Mouse (Mus musculus) MEL (cell line): ENCODE results near the gene Ttc9. TPM values are rescaled to one million over a fixed set of nuclear protein-coding genes. Genes with fewer than 3 reads are reported as not detected.
A peak's percentile ranks its signal among the peaks of the same experiment; 100 is the strongest.

Experiments
- DNase-seq: peaks from one replicate; pipeline ENCODE4 v3.0.0; 2011; ENCODE audit warnings: low read depth, low spot score
- H3K27ac ChIP-seq: 2 replicates; pipeline ENCODE4 v1.5.1; 2012; ENCODE audit warnings: low read depth, mild to moderate bottlenecking, control low read depth, low read length, moderate library complexity; ENCODE audit not compliant: control insufficient read depth
- H3K27me3 ChIP-seq, 2 experiments: fragments of 150-350 bp in 1 of 2; sonication (generic) in 1 of 2; 2 replicates each; pipeline ENCODE4 v1.6.1; 2012; ENCODE audit warnings: low read length in 2 of 2, mild to moderate bottlenecking in 2 of 2, improper control_type of control experiment in 1 of 2, moderate library complexity in 1 of 2; ENCODE audit not compliant: insufficient read depth in 2 of 2, control insufficient read depth in 1 of 2
- H3K36me3 ChIP-seq, 2 experiments: 2 replicates each; pipeline ENCODE4 v1.6.1; 2012 to 2014; ENCODE audit warnings: low read length in 2 of 2, improper control_type of control experiment in 1 of 2, inconsistent platforms in 1 of 2, mild to moderate bottlenecking in 1 of 2; ENCODE audit not compliant: insufficient read depth in 2 of 2, control insufficient read depth in 1 of 2
- H3K4me1 ChIP-seq, 2 experiments: fragments of 150-350 bp in 1 of 2; sonication (generic) in 1 of 2; 2 replicates each; pipeline ENCODE4 v1.6.1; 2012; ENCODE audit warnings: low read length in 2 of 2, improper control_type of control experiment in 1 of 2, mild to moderate bottlenecking in 1 of 2; ENCODE audit not compliant: insufficient read depth in 2 of 2, control insufficient read depth in 1 of 2
- H3K4me3 ChIP-seq, 2 experiments: fragments of 150-350 bp in 1 of 2; sonication (generic) in 1 of 2; 2 replicates each; pipeline ENCODE4 v1.5.1; 2012; ENCODE audit warnings: low read depth in 2 of 2, low read length in 2 of 2, mild to moderate bottlenecking in 2 of 2, moderate library complexity in 2 of 2, control low read depth in 1 of 2, improper control_type of control experiment in 1 of 2; ENCODE audit not compliant: control insufficient read depth in 1 of 2, insufficient read depth in 1 of 2
- H3K79me2 ChIP-seq: 2 replicates; pipeline ENCODE4 v1.6.1; 2012; ENCODE audit warnings: mild to moderate bottlenecking, low read length, moderate library complexity; ENCODE audit not compliant: control insufficient read depth, poor library complexity, insufficient read depth
- H3K9ac ChIP-seq: 2 replicates; pipeline ENCODE4 v1.6.1; 2012; ENCODE audit warnings: low read depth, mild to moderate bottlenecking, control low read depth, low read length, moderate library complexity; ENCODE audit not compliant: control insufficient read depth, poor library complexity, severe bottlenecking
- H3K9me3 ChIP-seq: fragments of 150-350 bp; sonication (generic); replicated peaks from 2 replicates; pipeline ENCODE4 v1.6.1; 2012; ENCODE audit warnings: mild to moderate bottlenecking, low read length, improper control_type of control experiment, moderate library complexity; ENCODE audit not compliant: insufficient read depth
- CHD1 ChIP-seq: IDR thresholded peaks from 2 replicates; pipeline ENCODE4 v1.6.1; 2012; ENCODE audit warnings: low read depth, mild to moderate bottlenecking, inconsistent platforms, low read length, improper control_type of control experiment
- E2F4 ChIP-seq: IDR thresholded peaks from 2 replicates; pipeline ENCODE4 v1.6.1; 2011; ENCODE audit warnings: low read depth, low read length, improper control_type of control experiment, borderline replicate concordance
- ELF1 ChIP-seq: IDR thresholded peaks from 2 replicates; pipeline ENCODE4 v1.6.1; 2014; ENCODE audit warnings: low read depth, mild to moderate bottlenecking, inconsistent platforms, low read length, improper control_type of control experiment, moderate library complexity
- EP300 ChIP-seq, 2 experiments: IDR thresholded peaks; 2 replicates each; pipeline ENCODE4 v1.6.1; 2011; ENCODE audit warnings: improper control_type of control experiment in 2 of 2, low read length in 2 of 2, low read depth in 1 of 2, mild to moderate bottlenecking in 1 of 2
- ETS1 ChIP-seq: IDR thresholded peaks from 2 replicates; pipeline ENCODE4 v1.6.1; 2012; ENCODE audit warnings: low read depth, mild to moderate bottlenecking, inconsistent platforms, low read length, improper control_type of control experiment, moderate library complexity
- GABPA ChIP-seq: IDR thresholded peaks from 2 replicates; pipeline ENCODE4 v1.6.1; 2012; ENCODE audit warnings: low read depth, mild to moderate bottlenecking, inconsistent platforms, low read length, improper control_type of control experiment, moderate library complexity
- GATA1 ChIP-seq: IDR thresholded peaks from 2 replicates; pipeline ENCODE4 v1.6.1; 2011; ENCODE audit warnings: low read depth, low read length, improper control_type of control experiment
- MAFK ChIP-seq: IDR thresholded peaks from 2 replicates; pipeline ENCODE4 v1.6.1; 2011; ENCODE audit warnings: low read depth, mild to moderate bottlenecking, low read length, improper control_type of control experiment, borderline replicate concordance
- MAZ ChIP-seq: IDR thresholded peaks from 2 replicates; pipeline ENCODE4 v1.6.1; 2012; ENCODE audit warnings: low read depth, mild to moderate bottlenecking, inconsistent platforms, low read length, improper control_type of control experiment
- MXI1 ChIP-seq: IDR thresholded peaks from 2 replicates; pipeline ENCODE4 v1.6.1; 2011; ENCODE audit warnings: mild to moderate bottlenecking, low read depth, low read length, improper control_type of control experiment
- NELFE ChIP-seq: IDR thresholded peaks from 2 replicates; pipeline ENCODE4 v1.6.1; 2011; ENCODE audit warnings: low read depth, low read length, improper control_type of control experiment
- NRF1 ChIP-seq: IDR thresholded peaks from 2 replicates; pipeline ENCODE4 v1.6.1; 2014; ENCODE audit warnings: low read depth, mild to moderate bottlenecking, inconsistent platforms, low read length, improper control_type of control experiment, moderate library complexity; ENCODE audit not compliant: poor library complexity, insufficient read depth, severe bottlenecking
- POLR2A ChIP-seq, 2 experiments: IDR thresholded peaks; 2 replicates each; pipeline ENCODE4 v1.6.1; 2011 to 2012; ENCODE audit warnings: low read length in 2 of 2, mild to moderate bottlenecking in 2 of 2, control low read depth in 1 of 2, improper control_type of control experiment in 1 of 2, low read depth in 1 of 2, moderate library complexity in 1 of 2; ENCODE audit not compliant: control insufficient read depth in 1 of 2, insufficient read depth in 1 of 2, poor library complexity in 1 of 2
- POLR2AphosphoS2 ChIP-seq: IDR thresholded peaks from 2 replicates; pipeline ENCODE4 v1.6.1; 2011; ENCODE audit warnings: low read length, improper control_type of control experiment
- RAD21 ChIP-seq: IDR thresholded peaks from 2 replicates; pipeline ENCODE4 v1.6.1; 2011; ENCODE audit warnings: mild to moderate bottlenecking, low read depth, low read length, improper control_type of control experiment
- SMC3 ChIP-seq: IDR thresholded peaks from 2 replicates; pipeline ENCODE4 v1.6.1; 2011; ENCODE audit warnings: low read depth, low read length, improper control_type of control experiment
- TAL1 ChIP-seq: IDR thresholded peaks from 2 replicates; pipeline ENCODE4 v1.6.1; 2012; ENCODE audit warnings: mild to moderate bottlenecking, inconsistent platforms, low read length, moderate library complexity, mixed read lengths
- TBP ChIP-seq: IDR thresholded peaks from 2 replicates; pipeline ENCODE4 v1.8.0; 2011; ENCODE audit warnings: low read depth, low read length, improper control_type of control experiment
- TCF12 ChIP-seq: IDR thresholded peaks from 2 replicates; pipeline ENCODE4 v1.6.1; 2014; ENCODE audit warnings: low read depth, mild to moderate bottlenecking, inconsistent platforms, low read length, improper control_type of control experiment, moderate library complexity
- UBTF ChIP-seq: IDR thresholded peaks from 2 replicates; pipeline ENCODE4 v1.6.1; 2012; ENCODE audit warnings: low read depth, mild to moderate bottlenecking, inconsistent platforms, low read length, improper control_type of control experiment, moderate library complexity, borderline replicate concordance; ENCODE audit not compliant: insufficient read depth
- USF1 ChIP-seq: IDR thresholded peaks from 2 replicates; pipeline ENCODE4 v1.6.1; 2014; ENCODE audit warnings: low read depth, mild to moderate bottlenecking, inconsistent platforms, low read length, improper control_type of control experiment, moderate library complexity
- USF2 ChIP-seq, 2 experiments: IDR thresholded peaks; 2 replicates each; pipeline ENCODE4 v1.6.1; 2011 to 2012; ENCODE audit warnings: improper control_type of control experiment in 2 of 2, low read length in 2 of 2, borderline replicate concordance in 1 of 2, inconsistent platforms in 1 of 2, low read depth in 1 of 2, mild to moderate bottlenecking in 1 of 2; ENCODE audit not compliant: insufficient read depth in 1 of 2
- ZC3H11A ChIP-seq: IDR thresholded peaks from 2 replicates; pipeline ENCODE4 v1.6.1; 2012; ENCODE audit warnings: low read depth, mild to moderate bottlenecking, inconsistent platforms, low read length, improper control_type of control experiment
- ZKSCAN1 ChIP-seq: IDR thresholded peaks from 2 replicates; pipeline ENCODE4 v1.6.1; 2012; ENCODE audit warnings: low read depth, mild to moderate bottlenecking, inconsistent platforms, low read length, improper control_type of control experiment, moderate library complexity
- ZMIZ1 ChIP-seq: IDR thresholded peaks from 2 replicates; pipeline ENCODE4 v1.6.1; 2012; ENCODE audit warnings: low read depth, mild to moderate bottlenecking, inconsistent platforms, low read length, improper control_type of control experiment, moderate library complexity
- ZNF384 ChIP-seq: IDR thresholded peaks from 2 replicates; pipeline ENCODE4 v1.6.1; 2012; ENCODE audit warnings: low read depth, mild to moderate bottlenecking, inconsistent platforms, low read length, improper control_type of control experiment
- polyA plus RNA-seq, 2 experiments: library from polyadenylated mRNA; stranded (reverse) in 1 of 2; unstranded in 1 of 2; fragments of >175 nt in 1 of 2; fragments of >200 nt in 1 of 2; gene quantifications; 2 replicates each; pipeline versions ENCODE4 v1.2.1 to v1.2.4; 2012; ENCODE audit warnings: low replicate concordance in 2 of 2, low read depth in 1 of 2; ENCODE audit not compliant: insufficient read length in 2 of 2, insufficient read depth in 1 of 2, missing spikeins in 1 of 2
- total RNA-seq: library from RNA; depleted of rRNA; stranded (reverse); fragments of 300-350 nt; gene quantifications from 2 replicates; pipeline ENCODE4 v1.2.3, GENCODE M21; 2012; rRNA removed

Gene Ttc9
- not detected in 2 replicates for total RNA-seq
- polyA plus RNA-seq = not detected

GRCm38 (mm10) chr12:81630915-81631660, at the start of gene Ttc9:
TSS of gene Ttc9 (plus strand) at chr12:81631249.
- no peak for DNase-seq
- Histone ChIP-seq H3K36me3 (no peaks in the 10 kb centered on the region), H3K4me3 (no peak within 1 kb of the TSS), H3K9ac (no peak within 1 kb of the TSS), H3K27ac (no peak within 1 kb of the TSS), H3K9me3 (no peaks in the 10 kb centered on the region), H3K4me1 (no peaks in the 10 kb centered on the region), H3K27me3 (peaks cover 0 to 1% of the 10 kb centered on the region in 2 experiments; a peak in 1 of 4 replicates), H3K79me2 (no peaks in the 10 kb centered on the region)
- no peak for TF ChIP-seq EP300 (IDR thresholded peaks at IDR 0.05; ENCODE audit: low read depth in 1 of 2, low read length in 2 of 2)
- TF ChIP-seq ETS1 = no peak
- TF ChIP-seq MXI1 = no peak
- TF ChIP-seq USF1 = no peak
- TF ChIP-seq MAZ = no peak
- TF ChIP-seq UBTF = no peak
- TF ChIP-seq NELFE = no peak
- TF ChIP-seq GABPA = no peak
- TF ChIP-seq ZNF384 = no peak
- no peak for TF ChIP-seq SMC3
- TF ChIP-seq ZKSCAN1 = no peak
- no peak for TF ChIP-seq NRF1
- TF ChIP-seq TAL1 = no peak

- Histone ChIP-seq H3K27me3 (peaks cover 0 to 3% of the 10 kb centered on the region in 2 experiments; a peak in 3 of 4 replicates), H3K4me3 (peak within 1 kb of the TSS; percentile 81 to 99), H3K9ac (peak within 1 kb of the TSS; percentile 92), H3K9me3 (no peaks in the 10 kb centered on the region), H3K4me1 (peaks cover 5 to 7% of the 10 kb centered on the region in 2 experiments; a peak in 3 of 4 replicates), H3K27ac (peak within 1 kb of the TSS; percentile 85), H3K79me2 (peaks cover 9% of the 10 kb centered on the region), H3K36me3 (peaks cover 0 to 15% of the 10 kb centered on the region in 2 experiments; a peak in 3 of 4 replicates)
- peak; percentile 99 for DNase-seq
- TF ChIP-seq MAFK (no peak), ZNF384 (peak; percentile 100), GABPA (no peak), ZC3H11A (no peak; the same call in 1 of the 2 replicates), TCF12 (peak; percentile 61), UBTF (no peak), POLR2A (IDR thresholded peaks at IDR 0.05; ENCODE audit: control insufficient read depth in 1 of 2, insufficient read depth in 1 of 2, low read depth in 1 of 2, low read length in 2 of 2, poor library complexity in 1 of 2) (peak in 1 of 2 experiments; percentile 77; a peak in 2 of 4 replicates), E2F4 (peak; percentile 84; the same call in 1 of the 2 replicates), NRF1 (peak; percentile 30; the same call in 1 of the 2 replicates), TBP (peak; percentile 81), MAZ (peak; percentile 63; the same call in 1 of the 2 replicates), RAD21 (no peak), TAL1 (peak; percentile 56), ELF1 (peak; percentile 98), USF2 (IDR thresholded peaks at IDR 0.05; ENCODE audit: borderline replicate concordance in 1 of 2, insufficient read depth in 1 of 2, low read depth in 1 of 2, low read length in 2 of 2) (no peak), GATA1 (peak; percentile 16; the same call in 1 of the 2 replicates), CHD1 (no peak), POLR2AphosphoS2 (peak; percentile 57; the same call in 1 of the 2 replicates), ZMIZ1 (peak; percentile 80), ETS1 (peak; percentile 61; the same call in 1 of the 2 replicates)
Measured at GRCm38 (mm10) chr12:81594902-81595671, 36.0 kb upstream of the Ttc9 start, which contains the start of gene Med6. TSS of gene Med6 (minus strand) at chr12:81595008.
